Mouse (Mus musculus) hindbrain, postnatal 0 days (tissue): ENCODE measurements around the gene Amdhd1. TPM values are rescaled to one million over a fixed set of nuclear protein-coding genes. Genes with fewer than 3 reads are reported as not detected.
"Not testable (repeated sequence)": the region's sequence is repeated elsewhere in the genome, so short reads cannot be mapped to it uniquely, and the experiment has no call there.

Source experiments
- ATAC-seq: fragments of 200-750 bp; cut with Nextera tagmentation; 2 replicates; pipeline ENCODE4 v1.8.0; 2017; ENCODE audit warnings: mild to moderate bottlenecking, moderate TSS enrichment, moderate library complexity
- DNase-seq: peaks from one replicate; pipeline ENCODE4 v3.0.0-alpha.2; 2015; ENCODE audit warnings: low spot score
- H3K27ac ChIP-seq: fragments of 300-500 bp; sonication (generic); 2 replicates; pipeline ENCODE4 v1.5.1; 2014; ENCODE audit warnings: mild to moderate bottlenecking
- H3K27me3 ChIP-seq: fragments of 300-500 bp; sonication (generic); 2 replicates; pipeline ENCODE4 v1.6.1; 2014; ENCODE audit warnings: low read length, mixed read lengths; ENCODE audit not compliant: insufficient read depth
- H3K36me3 ChIP-seq: fragments of 300-500 bp; sonication (generic); 2 replicates; pipeline ENCODE4 v1.6.1; 2014; ENCODE audit warnings: low read length, mixed read lengths; ENCODE audit not compliant: insufficient read depth
- H3K4me1 ChIP-seq: fragments of 300-500 bp; sonication (generic); 2 replicates; pipeline ENCODE4 v1.6.1; 2014; ENCODE audit warnings: antibody characterized with exemption, low read length, mixed read lengths; ENCODE audit not compliant: insufficient read depth
- H3K4me2 ChIP-seq: fragments of 300-500 bp; sonication (generic); 2 replicates; pipeline ENCODE4 v1.6.1; 2014; ENCODE audit warnings: low read depth, mild to moderate bottlenecking, low read length, moderate library complexity, mixed read lengths
- H3K4me3 ChIP-seq: fragments of 300-500 bp; sonication (generic); 2 replicates; pipeline ENCODE4 v1.5.1; 2014; ENCODE audit warnings: low read length
- H3K9ac ChIP-seq: fragments of 300-500 bp; sonication (generic); replicated peaks from 2 replicates; pipeline ENCODE4 v1.6.1; 2014; ENCODE audit warnings: mild to moderate bottlenecking, low read length, moderate library complexity, mixed read lengths
- H3K9me3 ChIP-seq: fragments of 300-500 bp; sonication (generic); 2 replicates; pipeline ENCODE4 v1.6.1; 2016; ENCODE audit warnings: low read length, mixed read lengths
- CTCF ChIP-seq: IDR thresholded peaks from 2 replicates; pipeline ENCODE4 v1.5.1; 2016; ENCODE audit warnings: antibody characterized with exemption, control low read depth, low read depth
- WGBS: fragments of 180-500 bp; shearing (Covaris S2); extraction: QIAGEN DNeasy Blood & Tissue Kit; methylation state at CpG from one replicate; pipeline ENCODE4 v1.1.7; 2014; 5-methylcytosine and 5-hydroxymethylcytosine counted together
- polyA plus RNA-seq: library from polyadenylated mRNA; unstranded; fragments of >200 nt; fragmentation: Nextera tagmentation; extraction: Ambion mirVana; gene quantifications from 2 replicates; pipeline ENCODE4 v1.2.1, GENCODE M21; 2015
- total RNA-seq: library from RNA; depleted of rRNA; stranded (reverse); fragments of >200 nt; gene quantifications from 2 replicates; pipeline ENCODE4 v1.2.3, GENCODE M21; 2014

Gene Amdhd1
- total and polyA plus RNA-seq, 2 experiments from 2014 or later: 0.15 to 0.16 TPM

DNA sequence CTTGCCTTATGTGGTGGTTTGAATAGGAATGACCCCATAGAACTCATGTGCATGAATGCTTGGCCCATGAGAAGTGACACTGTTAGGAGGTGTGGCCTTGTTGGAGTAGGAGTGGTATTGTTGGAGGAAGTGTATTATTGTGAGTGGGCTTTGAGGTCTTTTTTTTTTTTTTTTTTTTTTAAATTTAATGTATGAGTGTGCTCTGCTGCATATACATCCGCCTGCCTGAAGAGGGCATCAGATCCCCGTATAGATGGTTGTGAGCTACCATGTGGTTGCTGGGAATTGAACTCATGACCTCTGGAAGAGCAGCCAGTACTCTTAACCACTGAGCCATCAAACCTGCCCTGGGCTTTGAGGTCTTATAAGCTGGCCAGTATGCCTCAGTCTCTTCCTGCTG, 32.4 kb upstream of the Amdhd1 start:
- no peak overlapping the region for H3K4me2 ChIP-seq
- DNase-seq: no peak
- TF ChIP-seq CTCF: no peak
- no peak overlapping the region for H3K4me3 ChIP-seq
- H3K4me1 ChIP-seq: no peaks in the 10 kb centered on the region
- no peak overlapping the region for H3K27ac ChIP-seq
- WGBS: 52% methylated on average over 2 of the region's 2 CpGs
- no peaks in the 10 kb centered on the region for H3K36me3 ChIP-seq
- no peaks in the 10 kb centered on the region for H3K9me3 ChIP-seq
- no peak overlapping the region for H3K9ac ChIP-seq
- ATAC-seq: no peak
- H3K27me3 ChIP-seq: no peaks in the 10 kb centered on the region

DNA sequence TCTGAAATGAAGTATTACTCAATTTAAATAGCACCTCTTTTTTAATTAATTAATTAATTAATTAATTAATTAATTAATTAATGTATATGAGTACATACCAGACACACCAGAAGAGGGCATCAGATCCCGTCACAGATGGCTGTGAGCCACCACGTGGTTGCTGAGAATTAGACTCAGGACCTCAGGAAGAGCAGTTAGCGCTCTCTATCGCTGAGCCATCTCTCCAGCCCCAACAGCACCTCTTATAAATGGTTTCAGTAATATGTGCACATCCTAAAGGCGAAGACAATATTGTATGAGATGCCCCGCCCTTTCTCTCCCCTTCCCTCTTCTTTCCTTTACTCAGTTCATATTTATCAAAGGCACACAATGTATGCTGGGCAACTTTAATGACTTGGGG, 28.8 kb upstream of the Amdhd1 start:
- H3K27me3 ChIP-seq: no peaks in the 10 kb centered on the region
- no peak overlapping the region for H3K9ac ChIP-seq
- no peak for ATAC-seq
- WGBS: 86% methylated on average over 6 of the region's 6 CpGs
- H3K36me3 ChIP-seq: no peaks in the 10 kb centered on the region
- TF ChIP-seq CTCF: no peak
- DNase-seq: no peak
- no peaks in the 10 kb centered on the region for H3K4me1 ChIP-seq
- H3K9me3 ChIP-seq: no peaks in the 10 kb centered on the region
- no peak overlapping the region for H3K4me3 ChIP-seq
- no peak overlapping the region for H3K27ac ChIP-seq
- H3K4me2 ChIP-seq: no peak overlapping the region

DNA sequence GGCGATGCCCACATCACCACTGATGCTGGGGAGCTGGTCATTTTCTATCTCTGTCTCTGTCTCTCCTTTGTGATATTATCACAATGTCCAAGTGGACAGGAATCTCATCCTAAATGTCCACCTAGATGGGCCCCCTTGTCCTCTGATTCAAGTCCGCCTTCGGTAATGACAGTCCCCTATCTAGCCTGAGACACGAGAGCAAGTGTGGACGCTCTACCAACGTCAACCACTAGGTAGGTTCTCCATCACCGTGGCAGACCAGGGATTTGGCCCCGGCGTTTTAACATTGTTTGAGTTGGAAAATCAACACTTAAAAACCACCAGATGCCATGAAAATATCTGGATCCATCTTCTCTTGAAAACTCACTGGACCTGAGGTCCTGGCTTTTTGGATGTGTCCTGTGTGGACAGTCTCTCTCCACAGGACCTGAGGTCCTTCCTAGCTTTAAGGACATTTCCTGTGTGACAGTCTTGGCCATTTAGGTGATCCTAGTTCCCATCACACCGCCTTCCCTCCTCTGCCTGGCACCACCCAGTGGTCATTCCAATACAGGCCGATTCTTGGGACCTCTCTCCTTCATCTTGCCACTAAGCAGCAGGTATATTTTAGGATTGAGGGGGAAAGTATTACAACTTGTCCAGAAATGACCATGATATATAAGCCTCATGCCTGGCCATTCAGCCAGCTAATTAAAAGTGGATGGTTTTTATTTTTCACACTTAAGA, 28.2 kb upstream of the Amdhd1 start:
- no peak overlapping the region for H3K4me3 ChIP-seq
- no peak for TF ChIP-seq CTCF
- 92% methylated on average over 11 of the region's 11 CpGs for WGBS

DNA sequence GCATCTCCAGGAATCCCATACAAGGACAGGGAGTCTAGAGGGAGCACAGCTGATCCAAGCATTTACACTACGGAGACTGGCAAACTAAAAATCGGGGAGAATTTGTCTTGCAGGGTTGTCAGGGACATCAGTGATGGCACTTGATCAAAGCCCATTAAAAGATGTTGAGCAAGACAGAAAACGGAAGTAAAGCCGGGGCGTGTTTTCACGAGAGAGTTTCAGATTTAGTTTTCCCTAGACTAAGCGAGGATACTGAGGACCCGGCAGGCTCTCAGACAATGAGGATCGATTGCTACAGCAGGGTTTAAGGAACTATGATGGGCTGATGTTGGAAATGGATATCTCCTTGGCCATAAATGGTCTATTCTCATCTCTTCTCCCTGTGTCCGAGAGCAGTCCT, 27.2 kb upstream of the Amdhd1 start:
- Histone ChIP-seq H3K36me3 (no peaks in the 10 kb centered on the region), H3K9me3 (no peaks in the 10 kb centered on the region), H3K4me2 (no peak overlapping the region), H3K27me3 (no peaks in the 10 kb centered on the region), H3K4me3 (no peak overlapping the region), H3K4me1 (no peaks in the 10 kb centered on the region), H3K9ac (no peak overlapping the region), H3K27ac (no peak overlapping the region)
- TF ChIP-seq CTCF: no peak
- no peak for DNase-seq
- no peak for ATAC-seq
- WGBS: 84% methylated on average over 10 of the region's 10 CpGs

More for the DNA sequence above, 28.2 kb upstream of the Amdhd1 start:
- Histone ChIP-seq H3K9ac (no peak overlapping the region), H3K36me3 (no peaks in the 10 kb centered on the region), H3K4me1 (no peaks in the 10 kb centered on the region), H3K27ac (no peak overlapping the region), H3K9me3 (no peaks in the 10 kb centered on the region), H3K4me2 (no peak overlapping the region), H3K27me3 (no peaks in the 10 kb centered on the region)
- ATAC-seq (no peak), DNase-seq (no peak)

DNA sequence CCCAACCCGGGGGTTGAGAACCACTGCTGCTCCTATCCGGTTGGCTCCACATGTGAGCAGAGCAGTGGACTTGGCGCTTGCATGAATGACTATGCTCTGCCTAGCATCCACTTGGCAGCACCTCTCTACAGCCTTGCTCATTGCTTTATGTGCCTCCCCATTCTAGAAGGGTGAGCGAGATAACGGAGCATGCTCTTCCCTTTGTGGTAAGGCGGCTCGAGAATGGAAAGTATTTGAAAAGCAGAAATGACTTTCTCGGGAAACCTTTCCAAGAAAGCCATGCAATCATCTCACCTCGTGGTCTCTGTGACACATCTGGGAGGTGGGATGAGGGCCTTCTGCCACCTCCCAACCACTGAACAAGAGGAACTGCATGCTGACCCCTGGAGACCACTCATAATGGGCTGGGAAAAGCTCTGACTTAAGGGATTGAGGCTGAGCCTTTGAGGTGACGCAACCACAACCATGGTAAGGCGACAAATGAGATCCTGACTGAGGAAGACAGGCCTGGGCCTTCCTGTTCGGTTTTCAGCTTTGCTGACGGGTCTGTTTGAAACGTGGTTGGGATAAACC, 24.8 kb upstream of the Amdhd1 start:
- H3K36me3 ChIP-seq: no peaks in the 10 kb centered on the region
- TF ChIP-seq CTCF: no peak
- WGBS: 89% methylated on average over 14 of the region's 14 CpGs
- H3K4me3 ChIP-seq: no peak overlapping the region
- no peaks in the 10 kb centered on the region for H3K4me1 ChIP-seq
- H3K9ac ChIP-seq: no peak overlapping the region
- no peak overlapping the region for H3K4me2 ChIP-seq
- no peaks in the 10 kb centered on the region for H3K9me3 ChIP-seq
- H3K27me3 ChIP-seq: no peaks in the 10 kb centered on the region
- H3K27ac ChIP-seq: no peak overlapping the region
- ATAC-seq: no peak
- DNase-seq: no peak

DNA sequence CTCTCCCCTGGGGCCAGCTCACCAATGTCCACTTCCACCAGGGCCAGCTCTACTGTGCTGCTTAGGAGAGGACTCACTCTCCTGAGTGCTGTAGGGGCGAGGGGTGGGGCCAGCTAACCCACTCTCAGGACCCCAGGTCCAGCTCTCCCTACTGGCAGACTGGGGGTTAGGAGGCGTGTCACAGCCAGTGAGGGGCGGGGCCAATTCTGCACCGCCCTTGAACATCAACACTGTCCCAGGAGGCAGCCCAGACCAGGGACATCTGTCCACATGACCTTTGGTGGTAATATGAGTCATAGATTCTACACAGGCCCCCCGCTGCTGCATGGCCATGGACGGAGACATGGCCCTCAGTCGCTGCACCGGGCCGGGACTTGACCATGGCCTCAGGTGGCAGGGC, 20.0 kb upstream of the Amdhd1 start:
- no peaks in the 10 kb centered on the region for H3K27me3 ChIP-seq
- H3K4me1 ChIP-seq: no peaks in the 10 kb centered on the region
- ATAC-seq: no peak
- no peak overlapping the region for H3K4me2 ChIP-seq
- TF ChIP-seq CTCF: no peak
- H3K9ac ChIP-seq: no peak overlapping the region
- no peak overlapping the region for H3K4me3 ChIP-seq
- H3K9me3 ChIP-seq: no peaks in the 10 kb centered on the region
- no peak overlapping the region for H3K27ac ChIP-seq
- H3K36me3 ChIP-seq: no peaks in the 10 kb centered on the region
- 65% methylated on average over 9 of the region's 9 CpGs for WGBS
- no peak for DNase-seq

DNA sequence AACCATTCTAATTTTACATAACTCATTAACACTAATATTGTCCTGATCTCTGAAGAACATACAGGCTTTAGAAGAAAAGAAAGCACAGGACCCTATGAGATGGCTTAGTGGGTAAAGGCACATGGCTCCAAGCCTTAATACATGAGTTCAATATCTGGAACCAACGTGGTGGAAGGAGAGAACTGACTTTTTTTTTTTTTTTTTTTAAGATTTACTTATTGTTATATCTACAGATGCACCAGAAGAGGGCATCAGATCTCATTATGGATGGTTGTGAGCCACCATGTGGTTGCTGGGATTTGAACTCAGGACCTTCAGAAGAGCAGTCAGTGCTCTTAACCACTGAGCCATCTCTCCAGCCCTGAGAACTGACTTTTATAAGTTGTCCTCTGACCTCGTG, 18.1 kb upstream of the Amdhd1 start:
- H3K4me3 ChIP-seq, H3K4me2 ChIP-seq, H3K27me3 ChIP-seq, H3K9ac ChIP-seq, H3K4me1 ChIP-seq, H3K27ac ChIP-seq, H3K9me3 ChIP-seq, ATAC-seq, DNase-seq, H3K36me3 ChIP-seq: not testable (repeated sequence)
- WGBS: 78% methylated on average over 2 of the region's 2 CpGs
